Mouse (Mus musculus) midbrain, postnatal 0 days (tissue): ENCODE measurements around the gene Akap5. TPM values are rescaled to one million over a fixed set of nuclear protein-coding genes. Genes with fewer than 3 reads are reported as not detected.
A peak's percentile ranks its signal among the peaks of the same experiment; 100 is the strongest.

Experiments
- ATAC-seq: fragments of 200-750 bp; cut with Nextera tagmentation; 2 replicates; pipeline ENCODE4 v1.8.0; 2017; ENCODE audit warnings: moderate number of reproducible peaks, mild to moderate bottlenecking, moderate TSS enrichment, moderate library complexity; ENCODE audit not compliant: low FRiP score
- DNase-seq: peaks from one replicate; pipeline ENCODE4 v3.0.0-alpha.2; 2015; ENCODE audit warnings: low spot score
- H3K27ac ChIP-seq: fragments of 300-500 bp; sonication (generic); 2 replicates; pipeline ENCODE4 v1.5.1; 2014; ENCODE audit warnings: low read depth, mild to moderate bottlenecking, low read length, mixed read lengths
- H3K27me3 ChIP-seq: fragments of 300-500 bp; sonication (generic); 2 replicates; pipeline ENCODE4 v1.6.1; 2014; ENCODE audit warnings: low read length, control low read depth, mixed read lengths; ENCODE audit not compliant: insufficient read depth
- H3K36me3 ChIP-seq: fragments of 300-500 bp; sonication (generic); 2 replicates; pipeline ENCODE4 v1.6.1; 2014; ENCODE audit warnings: low read length, control low read depth, mixed read lengths; ENCODE audit not compliant: insufficient read depth
- H3K4me1 ChIP-seq: fragments of 300-500 bp; sonication (generic); 2 replicates; pipeline ENCODE4 v1.6.1; 2014; ENCODE audit warnings: mild to moderate bottlenecking, control low read depth, antibody characterized with exemption, low read length, mixed read lengths; ENCODE audit not compliant: insufficient read depth
- H3K4me2 ChIP-seq: fragments of 300-500 bp; sonication (generic); 2 replicates; pipeline ENCODE4 v1.6.1; 2014; ENCODE audit warnings: low read depth, mild to moderate bottlenecking, low read length, mixed read lengths; ENCODE audit not compliant: poor library complexity, severe bottlenecking
- H3K4me3 ChIP-seq: fragments of 300-500 bp; sonication (generic); 2 replicates; pipeline ENCODE4 v1.5.1; 2014; ENCODE audit warnings: low read depth, mild to moderate bottlenecking, low read length, moderate library complexity
- H3K9ac ChIP-seq: fragments of 300-500 bp; sonication (generic); replicated peaks from 2 replicates; pipeline ENCODE4 v1.6.1; 2014; ENCODE audit warnings: mild to moderate bottlenecking, low read length, moderate library complexity, mixed read lengths; ENCODE audit not compliant: poor library complexity, severe bottlenecking
- H3K9me3 ChIP-seq: fragments of 300-500 bp; sonication (generic); 2 replicates; pipeline ENCODE4 v1.6.1; 2016; ENCODE audit warnings: low read length, control low read depth
- CTCF ChIP-seq: IDR thresholded peaks from 2 replicates; pipeline ENCODE4 v1.5.1; 2016; ENCODE audit warnings: antibody characterized with exemption, mild to moderate bottlenecking
- WGBS: fragments of 180-500 bp; shearing (Covaris S2); extraction: QIAGEN DNeasy Blood & Tissue Kit; methylation state at CpG from one replicate; pipeline ENCODE4 v1.1.7; 2014; 5-methylcytosine and 5-hydroxymethylcytosine counted together
- polyA plus RNA-seq: library from polyadenylated mRNA; unstranded; fragments of >200 nt; fragmentation: Nextera tagmentation; extraction: Ambion mirVana; gene quantifications from 2 replicates; pipeline ENCODE4 v1.2.1, GENCODE M21; 2015
- total RNA-seq: library from RNA; depleted of rRNA; stranded (reverse); fragments of >200 nt; gene quantifications from 2 replicates; pipeline ENCODE4 v1.2.3, GENCODE M21; 2014; rRNA removed

Akap5 gene
- total RNA-seq (17.2 and 18.0 TPM in 2 replicates), polyA plus RNA-seq (9.4 and 10.7 TPM in 2 replicates)

DNA sequence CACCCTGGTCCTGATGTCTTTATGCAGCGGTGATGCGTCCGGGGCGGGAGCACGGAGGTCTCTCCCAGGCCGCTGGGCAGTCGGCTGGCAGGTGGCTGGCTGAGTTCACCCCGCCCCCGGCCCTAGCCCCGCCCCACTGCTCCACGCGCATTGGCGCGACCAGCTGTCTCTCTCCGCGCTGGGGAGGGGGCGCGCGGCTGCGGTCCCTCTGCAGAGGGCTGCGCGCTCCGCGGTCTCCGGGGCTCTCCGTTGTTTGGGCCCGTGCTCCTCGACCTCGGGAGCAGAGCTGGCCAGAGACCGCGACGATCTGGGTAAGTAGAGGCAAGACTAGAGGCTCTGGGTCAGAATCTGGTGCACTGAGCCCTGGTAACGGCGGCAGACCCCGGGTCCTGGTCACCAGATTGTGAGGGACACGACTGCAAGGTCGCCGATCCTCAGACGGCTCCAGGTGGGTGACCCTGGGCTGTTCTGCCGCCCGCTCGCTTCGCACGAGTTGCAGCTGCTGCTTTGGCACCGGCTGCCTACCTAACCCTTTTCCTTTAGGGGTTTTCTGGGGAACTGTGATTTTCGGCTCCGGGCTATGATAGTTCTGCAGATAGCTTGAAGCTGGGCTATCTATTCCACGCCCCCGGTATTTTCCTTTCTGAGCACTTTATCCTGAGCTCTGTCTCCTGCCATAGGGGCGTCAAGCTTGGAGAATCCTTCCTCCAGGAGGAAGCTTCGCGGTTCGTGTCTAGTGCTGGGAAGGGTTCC lies at the start of gene Akap5:
TSS of gene Akap5 (plus strand) at position 213 of the 753 bp plus-strand sequence.
- peak; percentile 98 for ATAC-seq
- no peaks in the 10 kb centered on the region for H3K27me3 ChIP-seq
- H3K4me1 ChIP-seq = no peaks in the 10 kb centered on the region
- WGBS = 1% methylated on average over 51 of the region's 53 CpGs
- peak within 1 kb of the TSS; percentile 58 for H3K27ac ChIP-seq
- H3K4me2 ChIP-seq = peak within 1 kb of the TSS; percentile 81
- no peak for TF ChIP-seq CTCF
- H3K36me3 ChIP-seq = peaks cover 10% of the 10 kb centered on the region; the same call in 1 of the 2 replicates
- peak within 1 kb of the TSS; percentile 52 for H3K9ac ChIP-seq
- peak; percentile 85 for DNase-seq
- H3K4me3 ChIP-seq = peak within 1 kb of the TSS; percentile 61
- H3K9me3 ChIP-seq = no peaks in the 10 kb centered on the region

DNA sequence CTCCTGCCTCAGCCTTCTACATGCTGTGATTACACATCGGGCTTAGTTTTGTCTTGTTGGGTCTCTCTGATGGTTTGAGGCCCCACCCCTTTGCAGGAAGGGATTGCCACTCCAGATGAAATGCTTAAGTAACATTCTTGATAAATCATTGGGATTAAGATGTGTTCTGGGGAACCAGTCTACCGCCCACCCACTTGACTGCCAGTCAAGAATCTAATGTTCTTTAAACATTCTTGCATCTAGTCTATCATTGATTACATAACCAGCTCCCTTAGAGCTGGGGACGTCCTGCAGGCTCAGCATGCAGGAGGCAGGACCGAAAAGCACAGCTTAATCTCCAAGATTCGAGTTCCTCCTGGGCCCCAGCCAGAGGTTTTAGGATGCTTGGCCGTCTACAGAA lies 46.5 kb upstream of the Akap5 start:
- no peak overlapping the region for H3K27ac ChIP-seq
- H3K9ac ChIP-seq = no peak overlapping the region
- H3K36me3 ChIP-seq = peaks cover 9% of the 10 kb centered on the region
- no peak for TF ChIP-seq CTCF
- 76% methylated on average over 6 of the region's 6 CpGs for WGBS
- DNase-seq (no peak), ATAC-seq (no peak)
- no peaks in the 10 kb centered on the region for H3K9me3 ChIP-seq
- H3K4me2 ChIP-seq = no peak overlapping the region
- H3K4me1 ChIP-seq = no peaks in the 10 kb centered on the region
- no peaks in the 10 kb centered on the region for H3K27me3 ChIP-seq
- no peak overlapping the region for H3K4me3 ChIP-seq

GRCm38 (mm10) chr12:76280556-76280955 lies 44.1 kb upstream of the Akap5 start:
- 83% methylated on average over 9 of the region's 9 CpGs for WGBS
- H3K27me3 ChIP-seq = no peaks in the 10 kb centered on the region

GRCm38 (mm10) chr12:76281111-76281660 lies 43.5 kb upstream of the Akap5 start:
- TF ChIP-seq CTCF = no peak
- 93% methylated on average over 2 of the region's 2 CpGs for WGBS
- ATAC-seq = no peak
- peaks cover 23% of the 10 kb centered on the region for H3K36me3 ChIP-seq
- H3K4me3 ChIP-seq = no peak overlapping the region
- no peaks in the 10 kb centered on the region for H3K9me3 ChIP-seq
- no peak overlapping the region for H3K9ac ChIP-seq
- no peaks in the 10 kb centered on the region for H3K27me3 ChIP-seq
- no peak overlapping the region for H3K4me2 ChIP-seq
- DNase-seq = no peak
- no peak overlapping the region for H3K27ac ChIP-seq
- no peaks in the 10 kb centered on the region for H3K4me1 ChIP-seq

More at GRCm38 (mm10) chr12:76280556-76280955, 44.1 kb upstream of the Akap5 start:
- ATAC-seq (no peak), DNase-seq (peak; percentile 48)
- no peak for TF ChIP-seq CTCF
- Histone ChIP-seq H3K4me2 (no peak overlapping the region), H3K36me3 (peaks cover 23% of the 10 kb centered on the region), H3K9ac (no peak overlapping the region), H3K27ac (no peak overlapping the region), H3K9me3 (no peaks in the 10 kb centered on the region), H3K4me1 (no peaks in the 10 kb centered on the region), H3K4me3 (no peak overlapping the region)

- Histone ChIP-seq H3K27me3 (no peaks in the 10 kb centered on the region), H3K4me2 (no peak overlapping the region), H3K9me3 (no peaks in the 10 kb centered on the region), H3K4me3 (no peak overlapping the region), H3K36me3 (peaks cover 23% of the 10 kb centered on the region), H3K4me1 (no peaks in the 10 kb centered on the region), H3K9ac (no peak overlapping the region), H3K27ac (no peak overlapping the region)
- peak; percentile 62 for DNase-seq
- WGBS = 41% methylated on average over 4 of the region's 4 CpGs
- TF ChIP-seq CTCF = no peak
- ATAC-seq = no peak
These were observed 42.6 kb upstream of the Akap5 start for GRCm38 (mm10) chr12:76282132-76282531.

- Histone ChIP-seq H3K27ac (no peak overlapping the region), H3K9me3 (no peaks in the 10 kb centered on the region), H3K9ac (no peak overlapping the region), H3K4me1 (0 out of 2 replicates have a peak, but pooled peaks cover 2% of the 10 kb centered on the region), H3K27me3 (no peaks in the 10 kb centered on the region), H3K4me2 (no peak overlapping the region), H3K36me3 (peaks cover 23% of the 10 kb centered on the region), H3K4me3 (no peak overlapping the region)
- TF ChIP-seq CTCF = no peak
- WGBS = 89% methylated on average over 17 of the region's 17 CpGs
- DNase-seq (no peak), ATAC-seq (no peak)
These were observed 42.0 kb upstream of the Akap5 start for GRCm38 (mm10) chr12:76282532-76283173.
